Mouse (Mus musculus) C2C12 (cell line): ENCODE results near the gene Clmp.

Source experiments
- CEBPB ChIP-seq: IDR thresholded peaks from one replicate; pipeline ENCODE4 v1.6.1; 2011; ENCODE audit warnings: low read depth, mild to moderate bottlenecking, control low read depth, moderate library complexity
- CTCF ChIP-seq: IDR thresholded peaks from one replicate; pipeline ENCODE4 v1.5.1; 2011; ENCODE audit not compliant: control insufficient read depth, insufficient read depth, insufficient read length
- FOSL1 ChIP-seq: IDR thresholded peaks from one replicate; pipeline ENCODE4 v1.8.0; 2011; ENCODE audit warnings: mild to moderate bottlenecking, low read length; ENCODE audit not compliant: poor library complexity, insufficient read depth, severe bottlenecking
- MAX ChIP-seq: IDR thresholded peaks from one replicate; pipeline ENCODE4 v1.6.1; 2011; ENCODE audit warnings: mild to moderate bottlenecking, control low read depth
- MYOD1 ChIP-seq: IDR thresholded peaks from one replicate; pipeline ENCODE4 v1.6.1; 2011; ENCODE audit warnings: low read depth; ENCODE audit not compliant: control insufficient read depth, insufficient read length
- MYOG ChIP-seq: IDR thresholded peaks from one replicate; pipeline ENCODE4 v1.6.1; 2011; ENCODE audit not compliant: control insufficient read depth, insufficient read length; ENCODE audit errors: extremely low read depth
- USF1 ChIP-seq: IDR thresholded peaks from one replicate; pipeline ENCODE4 v1.6.1; 2011; ENCODE audit warnings: low read depth, mild to moderate bottlenecking, control low read depth, moderate library complexity

- TF ChIP-seq CTCF = no peak
- no peak for TF ChIP-seq MAX
- TF ChIP-seq MYOG = no peak
- TF ChIP-seq FOSL1 = no peak
- TF ChIP-seq USF1 = no peak
- no peak for TF ChIP-seq CEBPB
- no peak for TF ChIP-seq MYOD1
Observed at GRCm38 (mm10) chr9:40776044-40776443, 90.3 kb downstream of the Clmp start.
